Comparison of ENCODE assay signal across 11 mouse cellular contexts in genomic region chr13:11928709-11929108, GRCm38 (mm10).
"Had no signal": no experiment of that assay in that cellular context is flagged by ENCODE, and none has a peak within 500 bp of the region (broad histone marks: within the 10 kb centered on the region; RNA-seq: fewer than 3 reads in every experiment).

No protein-coding gene starts in this region.

- ATAC-seq: liver, embryonic 12.5 days had no signal

- H3K36me3 ChIP-seq: limb, embryonic 15.5 days; liver, embryonic 12.5 days; midbrain, embryonic 10.5 days had no signal

- H3K9me3 ChIP-seq: limb, embryonic 15.5 days; liver, embryonic 12.5 days; midbrain, embryonic 10.5 days had no signal

- H3K27me3 ChIP-seq: limb, embryonic 15.5 days; liver, embryonic 12.5 days had no signal

- H3K9ac ChIP-seq: limb, embryonic 15.5 days; liver, embryonic 12.5 days; lung, embryonic 14.5 days had no signal

- H3K4me2 ChIP-seq: limb, embryonic 15.5 days; liver, embryonic 12.5 days; lung, embryonic 14.5 days had no signal

- H3K4me3 ChIP-seq: limb, embryonic 15.5 days; liver, embryonic 12.5 days; midbrain, embryonic 10.5 days; myocyte had no signal

- H3K27ac ChIP-seq: limb, embryonic 15.5 days; liver, embryonic 12.5 days; midbrain, embryonic 10.5 days had no signal

- DNase-seq: kidney, postnatal 25 days; lung, embryonic 14.5 days; lung, postnatal 10 days; lung, postnatal 4 days; midbrain, embryonic 14.5 days; retina, postnatal 1 day; thymus, postnatal 36 days had no signal

- H3K4me1 ChIP-seq: limb, embryonic 15.5 days; midbrain, embryonic 10.5 days had no signal
